Mouse (Mus musculus) neutrophil, adult 65 days (primary cell): ENCODE measurements around the gene Clcn7. TPM values are rescaled to one million over a fixed set of nuclear protein-coding genes. Genes with fewer than 3 reads are reported as not detected.

Experiments used
- total RNA-seq: library from RNA; stranded (reverse); gene quantifications from 2 replicates; pipeline ENCODE4 v1.2.4, GENCODE M21; 2023

Clcn7 gene
- 17.0 and 29.6 TPM in 2 replicates for total RNA-seq

GRCm38 (mm10) chr17:25133275-25133698 is at the start of gene Clcn7:
Clcn7 (plus strand) TSS chr17:25133391.

GRCm38 (mm10) chr17:25083444-25083931 is 49.7 kb upstream of the Clcn7 start, which contains the start of gene Tmem204:
Tmem204 (minus strand) TSS chr17:25083591.

GRCm38 (mm10) chr17:25115664-25116432 is 17.3 kb upstream of the Clcn7 start, which contains the start of gene Telo2:
Telo2 (minus strand) TSS chr17:25115967.

GRCm38 (mm10) chr17:25120406-25120805 is 12.8 kb upstream of the Clcn7 start, which contains the start of gene Ptx4:
Ptx4 (plus strand) TSS chr17:25120760.

GRCm38 (mm10) chr17:25162161-25162560 is 29.0 kb downstream of the Clcn7 start, which contains the start of gene Ccdc154:
Ccdc154 (plus strand) TSS chr17:25162461.

GRCm38 (mm10) chr17:25175411-25175810 is 42.2 kb downstream of the Clcn7 start, which contains the start of gene Gm38655:
Gm38655 (minus strand) TSS chr17:25175471.

DNA sequence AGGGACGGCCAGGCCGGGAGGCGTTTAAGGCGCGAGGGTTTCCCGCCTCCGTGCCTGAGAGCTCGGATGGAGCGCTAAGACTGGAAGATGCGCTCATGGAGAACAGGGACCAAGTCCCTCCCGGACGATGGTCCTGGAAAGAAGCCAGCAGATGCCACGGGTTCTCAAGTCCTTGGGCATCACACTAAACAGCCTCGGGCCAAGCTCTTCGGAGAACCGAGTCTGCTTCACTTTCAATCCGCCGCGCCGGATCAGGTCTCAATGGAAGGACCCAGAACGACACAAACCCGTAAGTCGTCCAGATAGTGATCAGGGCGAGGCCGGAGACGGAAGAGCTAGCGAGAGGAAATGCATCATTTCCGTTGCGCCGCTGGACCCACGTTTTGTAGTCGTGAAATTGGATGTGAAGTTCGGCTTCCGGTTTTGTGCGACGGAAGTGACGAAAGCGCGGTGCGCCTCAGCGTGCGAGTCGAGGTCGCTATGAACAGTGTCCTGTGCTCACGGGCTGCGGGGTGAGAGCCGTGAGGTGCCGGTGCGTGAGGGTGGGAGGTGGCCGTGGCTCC is 51.0 kb downstream of the Clcn7 start, which contains the start of gene BC003965:
Gene BC003965 (plus strand): TSS at position 426 of the 563 bp plus-strand sequence.

DNA sequence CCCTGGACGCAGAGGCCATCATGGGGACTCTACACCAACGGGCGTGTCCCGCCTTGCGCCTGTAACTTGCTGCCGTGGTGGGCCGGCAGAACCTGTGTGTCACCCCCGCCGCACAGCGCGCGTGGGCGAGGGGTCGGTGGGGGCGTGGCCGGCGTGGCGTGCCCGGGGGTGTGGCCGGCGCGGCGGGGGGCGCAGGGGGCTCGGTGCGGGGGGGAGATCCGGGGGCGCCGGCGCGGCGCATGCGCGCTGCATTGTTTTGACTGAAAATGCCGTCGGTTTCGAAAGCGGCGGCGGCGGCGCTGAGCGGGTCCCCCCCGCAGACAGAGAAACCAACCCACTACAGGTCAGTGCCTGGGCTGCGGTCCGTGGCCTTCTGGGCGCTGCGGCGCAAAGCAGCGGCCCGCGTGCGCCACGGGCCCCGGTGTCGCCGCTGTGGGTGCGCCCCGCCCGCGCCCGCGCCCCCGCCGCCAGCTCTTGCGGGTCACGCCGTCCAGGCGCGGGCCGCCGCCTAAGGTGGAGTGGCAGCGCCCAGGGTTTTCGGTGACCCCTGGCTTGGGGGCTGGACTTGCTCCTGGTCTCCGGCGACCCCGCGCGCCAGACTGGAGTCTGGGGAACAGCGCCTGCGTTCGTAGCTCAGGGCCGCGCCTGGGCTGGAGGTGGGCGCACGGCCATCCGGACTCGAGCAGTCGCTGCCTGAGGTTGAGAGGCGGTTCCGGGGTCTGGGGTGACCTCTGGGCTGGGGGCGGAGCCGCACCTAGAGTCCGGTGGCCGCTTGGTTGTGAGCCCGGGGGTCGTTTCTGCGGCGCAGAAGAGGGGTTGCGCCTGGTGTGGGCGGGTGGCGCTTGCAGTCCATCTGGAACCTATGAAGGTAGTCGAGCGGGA is 55.2 kb downstream of the Clcn7 start, which contains the start of gene Unkl:
Gene Unkl (plus strand): TSS at position 248 of the 882 bp plus-strand sequence.

Other genes starting within 250 kb of the Clcn7 start
- 51.2 and 59.0 TPM in 2 replicates for gene Nubp2, start 247.0 kb upstream of the Clcn7 start, total RNA-seq
- 25.3 and 35.4 TPM in 2 replicates for gene Spsb3, start 246.7 kb upstream of the Clcn7 start, total RNA-seq
- gene Eme2, start 238.3 kb upstream of the Clcn7 start, total RNA-seq, result 10.1 and 11.6 TPM in 2 replicates
- gene Mrps34, start 238.3 kb upstream of the Clcn7 start, total RNA-seq, result 12.9 and 15.4 TPM in 2 replicates
- 15.7 and 16.5 TPM in 2 replicates for gene Nme3, start 236.9 kb upstream of the Clcn7 start, total RNA-seq
- 70.4 and 91.3 TPM in 2 replicates for gene Mapk8ip3, start 196.4 kb upstream of the Clcn7 start, total RNA-seq
- gene Jpt2, start 172.7 kb upstream of the Clcn7 start, total RNA-seq, result 26.3 and 30.8 TPM in 2 replicates
- 25.7 and 40.7 TPM in 2 replicates for gene Cramp1l, start 117.6 kb upstream of the Clcn7 start, total RNA-seq
- 8.9 and 12.3 TPM in 2 replicates for gene Ift140, start 117.3 kb upstream of the Clcn7 start, total RNA-seq
- not detected in 2 replicates for gene Tmem204, start 49.8 kb upstream of the Clcn7 start, total RNA-seq
- 5.9 and 8.6 TPM in 2 replicates for gene Telo2, start 17.4 kb upstream of the Clcn7 start, total RNA-seq
- gene Ptx4, start 12.6 kb upstream of the Clcn7 start, total RNA-seq, result not detected in 2 replicates
- not detected in 2 replicates for gene Ccdc154, start 29.1 kb downstream of the Clcn7 start, total RNA-seq
- gene Gm38655, start 42.1 kb downstream of the Clcn7 start, total RNA-seq, result not detected in 2 replicates
- gene BC003965, start 51.2 kb downstream of the Clcn7 start, total RNA-seq, result 5.5 and 6.8 TPM in 2 replicates
- 18.6 and 26.5 TPM in 2 replicates for gene Unkl, start 55.0 kb downstream of the Clcn7 start, total RNA-seq
- 12.1 and 18.8 TPM in 2 replicates for gene Gnptg, start 106.7 kb downstream of the Clcn7 start, total RNA-seq
- gene Tsr3, start 106.8 kb downstream of the Clcn7 start, total RNA-seq, result 5.8 and 8.9 TPM in 2 replicates
- gene Baiap3, start 123.0 kb downstream of the Clcn7 start, total RNA-seq, result 4.4 and 6.8 TPM in 2 replicates
- gene Ube2i, start 141.2 kb downstream of the Clcn7 start, total RNA-seq, result 213 and 244 TPM in 2 replicates
- 80.0 and 94.6 TPM in 2 replicates for gene Prss34, start 165.0 kb downstream of the Clcn7 start, total RNA-seq
- not detected in 2 replicates for gene Prss28, start 175.3 kb downstream of the Clcn7 start, total RNA-seq
- gene Prss29, start 185.3 kb downstream of the Clcn7 start, total RNA-seq, result not detected in 2 replicates
- gene Tpsab1, start 212.2 kb downstream of the Clcn7 start, total RNA-seq, result not detected in 2 replicates
- not detected in 2 replicates for gene Tpsb2, start 232.9 kb downstream of the Clcn7 start, total RNA-seq
- gene Tpsg1, start 235.9 kb downstream of the Clcn7 start, total RNA-seq, result not detected in 2 replicates